Mouse (Mus musculus): ENCODE results near the gene Hhipl1.

- no peak for TF ChIP-seq CTCF (IDR thresholded peaks at IDR 0.05; ENCODE audit: extremely low read depth, insufficient read depth, insufficient read length, insufficient replicate concordance)
- TF ChIP-seq POLR2A (IDR thresholded peaks at IDR 0.05; ENCODE audit: low read depth, low read length), result no peak
Measured at GRCm38 (mm10) chr12:108271351-108272142, 34.5 kb upstream of the Hhipl1 start.

Data from spleen, adult 2 months (tissue).